Mouse (Mus musculus) embryonic stem cell, embryonic (primary cell): ENCODE data around the gene Dpf3.

Experiments used
- CTCF ChIA-PET, 4 experiments: fragments of 300-600 bp in 2 of 4; fragments of 350-600 bp in 2 of 4; sonication (Branson Sonifier 250); formaldehyde crosslinking; loops; one replicate each; lab custom pipeline; 2022; ENCODE audit warnings: inconsistent platforms in 2 of 4; lab: Charles Lee
- POLR2A ChIA-PET, 4 experiments: fragments of 300-600 bp in 2 of 4; fragments of 350-600 bp in 2 of 4; sonication (Branson Sonifier 250); formaldehyde crosslinking; loops; one replicate each; lab custom pipeline; 2022; ENCODE audit warnings: antibody characterized with exemption in 4 of 4, inconsistent platforms in 1 of 4; lab: Charles Lee

Dpf3 gene

GRCm38 (mm10) chr12:83413684-83414083 lies 73.8 kb downstream of the Dpf3 start:
- CTCF ChIA-PET = no interaction called here

DNA sequence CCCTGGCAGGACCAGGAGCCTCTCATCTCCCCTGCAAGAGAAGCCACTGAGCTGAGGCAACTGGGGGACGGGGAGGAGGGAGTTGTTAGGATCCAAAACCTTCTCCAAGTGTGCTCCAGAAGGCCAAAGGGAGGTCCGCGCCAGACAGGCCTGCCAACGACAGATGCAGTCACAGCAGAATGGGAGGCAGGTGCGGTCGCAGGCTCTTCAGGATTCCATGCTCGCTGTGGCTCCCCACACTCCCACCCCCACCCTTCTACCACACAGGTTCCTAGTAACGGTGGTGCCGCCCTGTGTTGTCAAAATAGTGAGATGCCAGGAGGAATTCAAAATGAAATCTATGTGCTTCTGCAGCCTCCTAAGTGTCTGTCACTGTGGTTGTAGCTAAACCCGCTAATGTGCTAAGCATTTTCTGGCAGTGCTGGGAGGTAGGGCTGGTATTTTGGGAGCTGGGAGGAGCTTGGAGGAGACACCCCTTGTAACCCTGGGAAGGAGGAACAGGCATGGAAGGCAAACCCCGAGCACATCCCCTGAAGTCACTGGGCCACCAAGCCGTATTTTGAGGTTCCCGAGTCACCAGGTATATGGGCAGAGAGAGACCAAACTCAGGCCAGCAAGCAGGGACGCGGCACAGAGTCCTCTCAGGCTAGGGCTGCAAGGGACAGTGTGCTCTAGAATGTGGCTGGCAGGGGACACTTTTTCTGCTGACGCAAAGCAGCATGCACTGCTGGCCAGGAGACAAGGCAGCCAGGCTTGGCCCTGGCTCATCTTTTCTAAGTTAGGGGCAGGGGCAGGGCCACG lies 75.6 kb downstream of the Dpf3 start:
- POLR2A ChIA-PET = interaction anchor here in 2 of 4 experiments (0.6 kb wide), 2 partner anchors 18 to 688 kb away, joined by 3 read pairs; partner anchors contain the start of gene Acot6 (in 1 of the 2)
- CTCF ChIA-PET = interaction anchor here in 1 of 4 experiments (0.7 kb wide), 1 partner anchor 945 kb away, joined by 4 read pairs; no protein-coding TSS in a partner anchor

More at GRCm38 (mm10) chr12:83413684-83414083, 73.8 kb downstream of the Dpf3 start:
- POLR2A ChIA-PET = no interaction called here

DNA sequence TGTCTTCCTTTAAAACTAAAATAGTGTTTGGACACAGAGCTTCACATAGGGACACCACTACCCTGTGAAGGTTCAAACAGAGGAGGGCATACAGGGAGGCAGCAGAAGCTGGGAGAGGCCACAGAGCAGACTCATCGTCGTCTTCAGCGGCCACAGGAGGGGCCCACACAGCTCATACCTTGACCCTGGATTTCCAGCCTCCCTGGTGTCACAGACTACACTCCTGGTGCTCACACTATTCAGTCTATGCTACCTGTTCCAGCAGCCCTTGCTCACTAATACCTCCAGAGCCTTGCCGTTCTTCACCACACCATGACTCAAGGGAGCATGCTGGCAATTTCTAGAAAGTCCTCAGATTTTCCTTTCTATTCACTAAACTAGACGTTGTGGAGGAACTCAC lies 76.5 kb downstream of the Dpf3 start:
- POLR2A ChIA-PET = interaction anchor here in 1 of 4 experiments (0.6 kb wide), 1 partner anchor 18 kb away, joined by 3 read pairs; no protein-coding TSS in a partner anchor
- CTCF ChIA-PET = no interaction called here

DNA sequence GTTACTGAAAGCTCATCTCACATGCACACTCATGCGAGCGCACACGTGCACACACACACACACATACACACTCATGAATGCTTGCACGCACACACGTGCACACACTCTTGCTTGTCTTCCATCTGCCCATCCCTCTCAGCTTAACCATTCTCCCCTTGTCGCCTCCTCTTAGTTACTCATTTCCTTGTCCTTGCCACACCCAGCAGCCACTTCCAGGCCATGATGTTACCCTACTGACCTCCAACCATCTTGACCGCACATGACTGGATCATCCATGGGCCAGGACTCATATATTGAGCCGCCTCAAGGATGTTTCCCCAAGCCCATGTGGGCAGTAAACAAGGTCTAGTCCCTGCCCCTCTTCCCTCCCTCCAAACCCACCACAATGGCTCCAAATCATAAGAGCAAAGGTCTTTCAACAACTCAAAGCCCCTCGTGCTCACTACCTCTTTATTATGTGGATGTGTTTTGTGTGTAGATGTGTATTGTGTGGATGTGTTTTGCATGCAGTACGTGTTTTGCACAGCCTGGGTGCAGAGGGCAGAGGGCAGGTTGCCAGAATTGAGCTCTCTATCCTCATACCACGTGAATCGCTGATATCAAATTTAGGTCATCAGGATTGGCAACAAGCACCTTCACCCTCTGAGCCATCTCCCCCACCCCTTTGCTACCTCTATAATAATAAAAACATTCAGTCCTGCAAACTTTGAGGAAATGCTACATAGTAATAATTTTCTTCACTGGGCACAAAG lies 82.0 kb downstream of the Dpf3 start:
- ChIA-PET POLR2A (interaction anchor here in 1 of 4 experiments (1.6 kb wide), 1 partner anchor 14 kb away, joined by 4 read pairs; no protein-coding TSS in a partner anchor), CTCF (no interaction called here)

DNA sequence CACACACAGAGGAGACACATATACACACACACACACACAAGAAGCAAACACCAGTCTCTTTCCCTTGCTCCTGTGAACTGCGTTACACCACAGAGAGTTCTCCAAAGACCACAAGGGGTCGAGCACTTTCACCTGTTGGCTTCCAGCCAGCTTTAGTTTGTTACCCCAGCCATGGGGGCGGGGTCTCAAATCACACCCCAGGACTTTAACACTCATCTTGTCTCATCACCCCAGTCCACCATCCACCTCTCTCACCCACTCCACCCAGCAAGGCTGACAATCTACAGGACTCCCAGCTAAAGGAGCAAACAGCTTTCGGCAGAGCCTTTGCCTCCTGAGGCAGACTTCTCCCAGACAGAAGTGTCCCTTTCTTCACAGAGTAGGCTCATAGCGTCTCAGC lies 85.2 kb downstream of the Dpf3 start:
- ChIA-PET CTCF (interaction anchor here in 1 of 4 experiments (0.7 kb wide), 1 partner anchor 43 kb away, joined by 3 read pairs; no protein-coding TSS in a partner anchor), POLR2A (no interaction called here)

DNA sequence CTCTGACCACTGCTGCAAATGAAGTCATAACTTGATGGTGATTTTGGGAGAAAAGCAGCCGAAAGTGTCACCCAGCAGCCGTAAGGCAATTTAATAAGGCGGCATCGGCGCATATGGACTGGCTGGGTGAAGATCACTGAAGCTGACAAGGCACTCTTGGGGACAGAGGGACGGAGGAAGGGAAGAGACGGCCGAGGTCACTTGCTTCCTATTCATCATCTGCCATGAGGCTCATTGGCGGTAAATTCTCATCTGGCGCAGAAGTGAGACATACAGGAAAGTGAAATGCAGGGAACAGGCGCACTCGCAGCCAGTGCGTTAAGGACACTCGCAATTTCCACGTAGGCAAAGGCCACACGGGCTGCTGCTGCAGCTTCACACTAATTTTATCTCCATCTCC lies 95.5 kb downstream of the Dpf3 start:
- ChIA-PET POLR2A (interaction anchor here in 1 of 4 experiments (1.2 kb wide), 1 partner anchor 13 kb away, joined by 4 read pairs; no protein-coding TSS in a partner anchor), CTCF (no interaction called here)

GRCm38 (mm10) chr12:83387554-83387953 lies 100.0 kb downstream of the Dpf3 start:
- ChIA-PET CTCF (no interaction called here), POLR2A (interaction anchor here in 1 of 4 experiments (1.0 kb wide), 1 partner anchor 101 kb away, joined by 5 read pairs; no protein-coding TSS in a partner anchor)

DNA sequence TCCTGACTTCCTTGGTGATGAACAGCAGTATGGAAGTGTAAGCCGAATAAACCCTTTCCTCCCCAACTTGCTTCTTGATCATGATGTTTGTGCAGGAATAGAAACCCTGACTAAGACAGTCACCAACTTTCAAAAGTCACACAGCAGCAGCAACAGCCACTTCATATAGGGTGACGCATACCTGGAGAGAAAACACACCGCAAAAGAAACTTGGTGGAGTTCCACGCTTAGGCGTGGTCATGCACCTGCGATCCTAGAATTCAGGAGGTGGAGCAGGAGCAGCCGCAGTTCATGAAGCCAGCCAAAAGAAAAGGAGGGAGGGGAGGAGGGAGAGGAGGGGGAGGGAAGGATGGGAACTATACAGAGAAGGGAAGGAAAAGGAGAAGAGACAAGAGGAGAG lies 106.4 kb downstream of the Dpf3 start:
- POLR2A ChIA-PET = no interaction called here
- CTCF ChIA-PET = no interaction called here

DNA sequence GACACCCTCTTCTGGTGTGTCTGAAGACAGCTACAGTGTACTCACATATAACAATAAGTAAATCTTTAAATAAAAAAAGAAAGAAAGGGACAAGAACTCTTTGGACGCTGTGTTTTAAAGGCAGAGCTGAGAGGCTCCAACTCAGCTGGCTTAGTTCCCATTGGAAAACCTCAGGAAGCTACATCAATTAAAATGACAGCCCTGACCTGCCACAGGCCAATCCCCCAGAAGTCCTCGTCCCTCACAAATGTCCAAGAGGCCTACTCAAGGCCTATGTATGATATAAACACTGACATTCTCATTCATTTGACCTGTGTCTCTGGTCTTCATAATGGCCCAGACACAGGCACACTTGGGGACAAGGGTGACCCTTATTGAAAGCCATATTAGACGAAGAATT lies 107.5 kb downstream of the Dpf3 start:
- POLR2A ChIA-PET = no interaction called here
- CTCF ChIA-PET = no interaction called here

- POLR2A ChIA-PET = interaction anchor here in 2 of 4 experiments (0.6 kb wide), 2 partner anchors 275 to 287 kb away, joined by 3 to 4 read pairs; no protein-coding TSS in a partner anchor
- CTCF ChIA-PET = no interaction called here
Measured at GRCm38 (mm10) chr12:83375015-83375831, 112.3 kb downstream of the Dpf3 start.

DNA sequence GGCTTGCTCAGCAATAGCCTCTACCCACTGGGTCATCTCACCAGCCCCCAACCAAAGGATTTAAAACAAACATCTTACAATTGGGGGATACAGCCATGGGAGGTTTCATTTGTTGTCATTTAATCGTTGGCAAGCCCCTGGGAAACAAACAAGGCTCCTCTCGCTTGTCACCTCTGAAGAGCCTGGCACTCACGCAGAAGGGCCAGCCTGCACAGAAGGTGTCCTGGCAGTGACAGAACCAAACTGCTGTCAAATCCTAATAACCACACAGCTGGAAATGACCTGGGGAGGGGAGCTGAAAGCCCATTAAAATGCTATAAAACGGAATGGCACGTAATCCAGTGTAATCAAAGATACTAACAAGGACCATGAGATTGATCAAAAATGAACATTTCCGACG lies 114.4 kb downstream of the Dpf3 start:
- ChIA-PET POLR2A (no interaction called here), CTCF (no interaction called here)

DNA sequence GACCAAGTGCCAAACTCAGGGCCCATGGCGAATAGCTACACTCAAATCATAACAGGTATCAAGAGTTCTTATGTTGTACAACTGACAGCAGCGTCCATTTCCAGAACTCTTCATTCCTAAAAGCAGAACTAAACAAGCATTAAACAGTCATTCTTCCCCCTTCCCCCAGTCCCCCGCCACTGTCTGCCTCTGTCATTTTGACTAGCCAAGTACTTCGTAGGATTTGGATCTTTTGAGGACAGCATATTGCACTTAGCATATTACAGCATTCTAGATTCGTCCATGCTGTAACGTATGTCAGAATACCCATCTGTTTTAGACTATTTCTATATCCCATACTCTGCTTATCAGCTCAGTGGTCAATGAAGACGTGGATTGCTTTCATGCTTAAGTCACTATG lies 115.2 kb downstream of the Dpf3 start:
- CTCF ChIA-PET = interaction anchor here in 2 of 4 experiments (0.6 to 0.7 kb wide), 2 partner anchors 344 to 625 kb away, joined by 3 to 6 read pairs; no protein-coding TSS in a partner anchor
- POLR2A ChIA-PET = no interaction called here

DNA sequence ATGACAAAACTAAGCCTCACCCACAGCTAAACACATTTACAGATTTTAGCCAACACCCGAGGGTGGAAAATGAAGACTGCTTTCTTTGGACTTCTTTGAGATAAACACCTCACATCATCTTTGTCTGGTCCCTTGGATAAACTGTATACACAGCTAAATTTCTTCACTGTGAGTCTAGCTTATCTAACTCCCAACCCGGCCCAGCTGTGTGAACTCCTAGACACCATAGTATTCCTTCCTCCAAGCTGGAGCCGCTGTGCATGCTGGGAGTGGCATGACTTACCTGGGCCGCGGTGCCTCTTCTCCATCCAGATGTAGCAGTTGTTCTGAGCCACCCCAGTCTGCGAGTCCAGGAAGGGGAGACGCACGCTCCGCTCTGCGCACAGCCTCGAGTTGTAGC lies 117.3 kb downstream of the Dpf3 start:
- POLR2A ChIA-PET = interaction anchor here in 1 of 4 experiments (1.1 kb wide), 1 partner anchor 282 kb away, joined by 4 read pairs; no protein-coding TSS in a partner anchor
- CTCF ChIA-PET = no interaction called here

DNA sequence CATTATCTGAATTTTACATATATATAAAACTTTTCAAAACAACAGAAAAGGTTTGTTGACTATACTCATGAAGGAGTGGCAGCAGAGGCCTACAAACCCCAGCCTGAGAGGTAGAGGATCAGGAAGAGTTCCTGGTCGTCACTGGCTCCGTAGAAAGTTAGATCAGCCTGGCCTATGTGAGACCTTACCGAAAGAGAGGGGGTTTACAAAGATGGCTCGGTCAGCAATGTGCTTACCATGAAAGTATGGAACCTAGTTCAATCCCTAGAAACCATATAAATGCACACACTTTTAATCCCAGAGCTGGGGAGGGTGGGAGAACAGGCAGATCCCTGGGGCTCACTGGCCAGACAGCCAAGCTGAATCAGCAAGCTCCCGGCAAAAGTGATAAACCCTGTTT lies 118.1 kb downstream of the Dpf3 start:
- POLR2A ChIA-PET = no interaction called here
- CTCF ChIA-PET = interaction anchor here in 2 of 4 experiments (0.6 kb wide), 2 partner anchors 75 to 127 kb away, joined by 3 read pairs; no protein-coding TSS in a partner anchor

- CTCF ChIA-PET = no interaction called here
- POLR2A ChIA-PET = no interaction called here
Measured at GRCm38 (mm10) chr12:83367486-83367885, 120.0 kb downstream of the Dpf3 start.

- ChIA-PET POLR2A (no interaction called here), CTCF (interaction anchor here (0.6 to 1.5 kb wide), 12 partner anchors 19 to 895 kb away, joined by 3 to 10 read pairs (median 4); no protein-coding TSS in a partner anchor)
Measured at GRCm38 (mm10) chr12:83364771-83365170, 122.7 kb downstream of the Dpf3 start.

GRCm38 (mm10) chr12:83361801-83362200 lies 125.7 kb downstream of the Dpf3 start:
- POLR2A ChIA-PET = no interaction called here

GRCm38 (mm10) chr12:83352640-83353039 lies 134.9 kb downstream of the Dpf3 start:
- CTCF ChIA-PET = no interaction called here
- POLR2A ChIA-PET = interaction anchor here in 1 of 4 experiments (0.7 kb wide), 1 partner anchor 11 kb away, joined by 3 read pairs; no protein-coding TSS in a partner anchor

More at GRCm38 (mm10) chr12:83361801-83362200, 125.7 kb downstream of the Dpf3 start:
- CTCF ChIA-PET = no interaction called here
